Mouse (Mus musculus) common myeloid progenitor, adult 5-6 weeks (primary cell): ENCODE results near the gene Syt1. TPM values are rescaled to one million over a fixed set of nuclear protein-coding genes. Genes with fewer than 3 reads are reported as not detected.

Experiments
- ATAC-seq: replicated peaks from 2 replicates; pipeline ENCODE4 v1.8.0; 2016; ENCODE audit warnings: low read depth, mild to moderate bottlenecking, moderate TSS enrichment, inconsistent platforms; ENCODE audit not compliant: poor library complexity, severe bottlenecking
- total RNA-seq: library from RNA; stranded (forward); fragments of 200-1000, 187-1606 nt; gene quantifications from 2 replicates; pipeline ENCODE4 v1.2.3, GENCODE M21; 2017

Syt1 gene
- total RNA-seq, 1 experiment from 2014 or later, result not detected

DNA sequence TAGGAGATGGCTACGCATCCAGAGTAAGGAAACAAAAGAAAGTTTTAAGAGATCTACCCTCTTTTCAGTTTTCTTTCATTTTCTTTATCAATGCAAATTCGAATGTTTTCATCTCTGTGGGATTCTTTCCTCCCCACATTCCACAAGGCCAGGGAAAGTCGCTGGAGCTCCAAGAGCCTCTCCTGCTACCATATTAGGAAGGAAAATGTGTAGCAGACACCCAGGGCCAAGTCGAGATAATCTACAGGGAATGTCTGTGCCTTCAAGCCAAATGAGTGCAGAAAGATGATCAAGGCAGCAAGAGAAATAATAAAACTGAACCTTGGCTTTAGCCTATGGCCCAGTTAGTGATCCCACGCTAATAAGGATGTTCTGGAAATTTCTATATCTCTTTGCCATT lies 474.9 kb downstream of the Syt1 start:
- no peak for ATAC-seq

DNA sequence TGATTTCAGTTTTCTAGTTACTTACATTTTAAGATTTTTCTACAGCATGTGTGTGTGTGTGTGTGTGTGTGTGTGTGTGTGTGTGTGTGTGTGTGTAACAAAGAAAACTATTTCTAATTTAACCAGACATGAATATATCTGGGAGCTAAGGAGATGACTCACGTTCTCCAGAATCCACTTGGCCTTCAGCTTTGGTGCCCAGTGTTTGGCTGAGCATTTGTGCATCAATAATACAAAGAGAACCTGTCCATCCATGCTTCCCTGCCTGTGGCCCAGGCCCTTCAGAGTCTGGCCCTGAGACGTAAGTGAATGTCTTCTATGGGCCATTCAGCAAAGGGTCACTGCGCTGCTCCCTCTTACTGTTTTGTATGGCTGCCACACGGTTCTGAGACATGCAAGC lies 476.7 kb downstream of the Syt1 start:
- no peak for ATAC-seq

- no peak for ATAC-seq
Observed at GRCm38 (mm10) chr10:108532916-108533315, 477.9 kb downstream of the Syt1 start.

DNA sequence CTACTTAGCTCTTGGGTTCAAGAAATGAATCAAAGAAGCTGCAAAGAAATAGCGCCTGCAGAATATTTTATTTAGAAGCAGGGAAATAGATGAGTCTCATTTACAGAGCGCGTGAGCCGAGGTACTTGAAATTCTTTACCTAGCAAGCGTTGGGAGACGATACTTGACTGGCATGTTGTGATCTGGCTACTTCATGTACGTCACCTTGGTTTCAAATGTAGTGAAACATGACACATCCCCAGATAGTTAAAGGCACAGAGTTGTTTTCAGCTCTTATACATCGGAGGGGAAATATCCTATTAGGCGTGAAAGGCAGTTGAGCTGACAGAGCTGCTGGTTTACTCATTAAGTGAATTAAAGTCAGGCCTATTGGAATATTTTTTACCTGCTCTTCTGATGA lies 478.5 kb downstream of the Syt1 start:
- no peak for ATAC-seq

GRCm38 (mm10) chr10:108531641-108532040 lies 479.1 kb downstream of the Syt1 start:
- ATAC-seq, result no peak

GRCm38 (mm10) chr10:108531111-108531510 lies 479.7 kb downstream of the Syt1 start:
- ATAC-seq, result no peak

- ATAC-seq, result no peak
Observed at GRCm38 (mm10) chr10:108528338-108528737, 482.4 kb downstream of the Syt1 start.

DNA sequence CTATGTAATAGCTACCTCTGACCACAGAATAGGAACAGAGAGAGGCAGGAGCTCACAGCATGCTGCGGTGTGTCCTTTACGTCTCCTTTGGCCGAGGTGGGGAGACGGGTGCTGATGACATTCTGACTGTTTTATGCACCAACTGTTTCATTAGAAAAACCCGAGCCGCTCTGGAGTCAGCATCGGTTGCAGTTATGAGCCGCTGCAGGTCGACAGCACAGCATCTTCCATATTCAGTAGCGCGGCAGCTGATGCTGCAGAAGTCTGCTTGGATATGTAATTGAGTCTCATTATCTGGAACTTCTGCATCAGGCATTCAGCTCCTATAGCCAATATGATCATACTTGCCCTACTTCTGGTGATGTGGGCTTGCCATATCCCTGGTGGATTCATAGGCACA lies 485.3 kb downstream of the Syt1 start:
- no peak for ATAC-seq

GRCm38 (mm10) chr10:108524306-108525029 lies 486.3 kb downstream of the Syt1 start:
- no peak for ATAC-seq

- no peak for ATAC-seq
Observed at GRCm38 (mm10) chr10:108519156-108519555, 491.6 kb downstream of the Syt1 start.

DNA sequence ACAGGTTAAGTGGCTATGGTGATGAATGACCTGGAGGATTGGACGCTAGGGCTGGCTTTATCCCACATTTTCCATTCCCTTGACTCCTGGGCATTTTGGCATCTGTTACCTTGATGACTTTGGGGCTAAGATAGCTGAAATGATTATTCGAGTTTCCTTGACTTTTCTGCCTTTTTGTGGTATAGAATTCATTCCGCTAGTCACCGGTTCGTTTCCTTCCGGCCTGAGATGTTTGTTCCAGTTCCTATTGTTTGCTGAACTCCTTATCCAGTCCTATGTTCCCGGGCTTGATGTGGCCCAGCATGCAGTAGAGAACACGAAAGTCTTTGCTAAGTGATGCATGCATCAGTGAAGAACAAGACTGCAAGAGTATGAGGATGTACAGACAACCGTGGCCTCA lies 493.7 kb downstream of the Syt1 start:
- no peak for ATAC-seq

DNA sequence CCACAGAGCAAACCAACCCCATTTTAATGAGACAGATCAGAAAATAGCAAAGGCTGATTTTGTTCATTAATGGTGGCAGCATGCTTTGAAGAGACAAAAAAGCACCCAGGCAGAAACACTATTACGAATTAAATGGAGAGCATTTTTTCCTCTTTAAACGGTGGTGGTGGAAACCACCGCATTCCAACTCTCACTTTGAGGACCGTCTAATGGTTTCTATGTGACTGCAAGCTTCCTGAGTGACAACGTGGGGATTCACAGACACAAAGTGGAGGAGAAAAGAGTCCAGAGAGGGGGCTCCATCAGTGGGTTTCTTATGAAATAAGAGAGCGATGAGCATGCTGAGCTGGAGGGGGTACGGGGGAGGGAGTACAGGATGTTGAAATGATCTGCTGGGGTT lies 496.1 kb downstream of the Syt1 start:
- no peak for ATAC-seq

- no peak for ATAC-seq
Observed at GRCm38 (mm10) chr10:108509579-108509978, 501.2 kb downstream of the Syt1 start.

DNA sequence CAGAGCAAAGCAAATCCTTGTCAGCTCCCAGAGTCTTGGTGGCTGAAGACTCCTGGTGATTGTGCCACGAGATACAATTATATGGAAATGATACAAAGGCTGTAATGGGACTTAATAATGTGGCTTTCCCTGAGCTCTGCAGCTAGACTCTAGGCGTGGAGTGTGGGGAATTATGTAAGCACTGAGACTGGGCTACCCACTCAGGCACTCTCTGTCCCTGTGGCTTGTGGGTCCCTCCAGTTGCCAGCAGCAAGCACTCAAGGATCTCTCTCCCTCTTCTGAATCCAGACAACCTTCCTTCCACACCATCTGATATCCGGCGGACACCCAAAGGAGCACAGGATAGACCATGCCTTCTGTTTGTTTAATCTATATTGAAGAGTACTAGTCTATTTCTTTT lies 503.9 kb downstream of the Syt1 start:
- ATAC-seq, result no peak

DNA sequence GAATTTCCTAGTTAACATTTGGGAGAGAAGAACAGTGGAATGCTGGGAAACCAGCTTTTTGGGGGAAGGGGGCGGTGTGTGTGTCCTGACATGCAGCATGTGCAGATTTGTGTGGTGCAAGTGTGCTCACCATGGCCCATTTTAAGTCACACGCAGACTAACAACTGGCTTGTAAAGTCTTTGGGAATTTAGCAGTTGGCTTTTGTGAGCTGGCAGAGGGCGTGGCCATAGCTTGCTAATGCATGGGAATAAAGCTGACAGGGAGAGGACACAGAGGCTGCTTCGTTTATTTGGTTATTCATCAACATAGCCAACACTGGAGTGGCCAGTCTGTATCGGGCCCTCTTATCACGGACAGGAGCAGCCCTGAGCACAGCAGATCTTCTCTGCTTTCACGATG lies 505.9 kb downstream of the Syt1 start:
- ATAC-seq, result no peak

DNA sequence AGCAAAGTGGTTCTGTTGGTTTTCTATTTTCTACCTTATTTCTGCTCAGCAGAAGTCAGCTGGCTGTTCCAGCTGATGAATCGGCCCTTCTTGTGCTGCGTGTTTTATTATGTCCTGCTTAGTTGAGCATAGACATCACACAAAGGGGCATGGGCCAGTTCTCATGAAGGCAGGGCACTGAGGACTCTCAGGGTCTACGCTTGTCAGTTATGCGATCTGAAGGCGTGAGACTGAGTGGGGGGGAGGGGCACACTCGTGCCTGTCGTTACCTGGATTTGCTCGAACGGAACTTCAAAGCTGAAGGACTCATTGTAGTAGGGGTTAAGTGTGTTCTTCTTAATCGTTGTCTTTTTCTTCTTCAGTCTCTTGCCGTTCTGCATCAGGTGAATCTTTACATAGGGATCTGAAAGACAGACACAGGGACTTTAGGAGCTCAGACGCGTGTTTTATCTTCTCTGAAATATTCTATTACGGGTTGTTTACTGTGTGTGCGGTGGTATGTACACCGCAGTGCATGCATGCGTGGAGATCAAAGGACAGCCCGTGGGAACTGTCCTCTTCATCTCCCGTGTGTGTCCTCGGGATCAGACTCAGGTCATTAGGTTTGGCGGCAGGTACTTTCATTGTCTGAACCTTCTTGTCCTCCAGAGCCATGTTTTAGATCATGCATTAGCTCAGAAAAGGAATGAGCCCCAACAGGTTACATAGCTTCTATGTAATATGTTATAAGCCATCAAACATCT lies 506.5 kb downstream of the Syt1 start:
- no peak for ATAC-seq

- no peak for ATAC-seq
Observed at GRCm38 (mm10) chr10:108490231-108490630, 520.6 kb downstream of the Syt1 start.

GRCm38 (mm10) chr10:108483991-108484390 lies 526.8 kb downstream of the Syt1 start:
- no peak for ATAC-seq

- no peak for ATAC-seq
Observed at GRCm38 (mm10) chr10:108480146-108480850, 530.5 kb downstream of the Syt1 start.

GRCm38 (mm10) chr10:108470319-108470955 lies 540.3 kb downstream of the Syt1 start:
- ATAC-seq, result no peak

GRCm38 (mm10) chr10:108466539-108466938 lies 544.2 kb downstream of the Syt1 start:
- no peak for ATAC-seq
